Mouse (Mus musculus): Measurements from ENCODE around the gene Mitd1.

Gene Mitd1

GRCm38 (mm10) chr1:37890025-37890652 is at the start of gene Mitd1, which contains the start of gene Mrpl30:
Gene Mitd1, minus strand, starts transcription at chr1:37890411.
Gene Mrpl30, plus strand, starts transcription at chr1:37890477.
- in situ Hi-C loops (cut with MseI, MboI): no loop called here

DNA sequence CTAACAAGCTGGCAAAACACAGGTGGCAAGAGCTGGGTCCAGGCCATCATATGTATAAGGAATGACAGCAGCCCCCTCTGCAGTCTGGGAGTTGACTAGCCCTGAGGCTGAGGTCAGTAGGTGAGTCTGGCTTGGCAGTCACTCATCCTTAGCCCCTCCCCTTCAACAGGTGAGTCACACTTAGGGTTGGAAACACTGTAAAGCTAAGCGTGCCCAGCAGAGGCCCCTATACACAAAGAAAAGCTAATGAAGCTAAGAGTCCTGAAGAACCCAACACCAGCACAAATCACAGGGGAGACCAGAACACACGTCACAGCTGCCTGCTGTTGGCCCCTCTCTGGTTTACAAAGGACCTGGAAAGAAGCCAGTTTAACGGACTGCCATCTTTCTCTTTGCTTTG is 41.6 kb upstream of the Mitd1 start:
- in situ Hi-C loops (cut with MseI, MboI): loop anchor here in 1 of 2 experiments (10.0 kb wide), 1 partner anchor 53 kb away; no protein-coding TSS in a partner anchor

- in situ Hi-C loops (cut with MseI, MboI): no loop called here
Measured at GRCm38 (mm10) chr1:37925971-37926370, 35.8 kb upstream of the Mitd1 start.

- in situ Hi-C loops (cut with MseI, MboI): no loop called here
Measured at GRCm38 (mm10) chr1:37922536-37922935, 32.3 kb upstream of the Mitd1 start.

- in situ Hi-C loops (cut with MseI, MboI): no loop called here
Measured at GRCm38 (mm10) chr1:37918096-37918495, 27.9 kb upstream of the Mitd1 start.

DNA sequence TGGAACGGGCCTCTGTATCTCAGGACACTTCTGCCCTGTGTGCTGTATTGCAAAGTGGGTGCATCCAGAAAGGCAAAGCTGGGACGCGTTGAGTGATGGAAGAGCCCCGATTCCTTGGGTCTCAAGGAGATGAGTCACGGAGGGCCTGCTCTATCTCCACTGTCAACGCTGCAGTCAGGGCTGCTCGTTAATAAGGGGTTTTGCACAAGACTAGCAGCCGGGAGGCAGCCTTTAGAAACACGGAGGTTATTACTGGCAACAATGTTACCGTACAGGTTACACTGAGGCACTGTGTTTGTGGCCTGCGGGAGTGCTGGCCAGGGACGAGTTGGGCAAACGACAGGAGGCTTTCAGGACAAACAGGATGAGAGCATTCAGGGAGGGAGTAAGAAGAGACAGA is 27.5 kb upstream of the Mitd1 start:
- in situ Hi-C loops (cut with MseI, MboI): no loop called here

- in situ Hi-C loops (cut with MseI, MboI): no loop called here
Measured at GRCm38 (mm10) chr1:37916393-37916792, 26.2 kb upstream of the Mitd1 start, which contains the start of gene Lyg2. Gene Lyg2, minus strand, starts transcription at chr1:37916493.

- in situ Hi-C loops (cut with MseI, MboI): no loop called here
Measured at GRCm38 (mm10) chr1:37912751-37913150, 22.5 kb upstream of the Mitd1 start.

GRCm38 (mm10) chr1:37903178-37903577 is 13.0 kb upstream of the Mitd1 start:
- in situ Hi-C loops (cut with MseI, MboI): no loop called here

DNA sequence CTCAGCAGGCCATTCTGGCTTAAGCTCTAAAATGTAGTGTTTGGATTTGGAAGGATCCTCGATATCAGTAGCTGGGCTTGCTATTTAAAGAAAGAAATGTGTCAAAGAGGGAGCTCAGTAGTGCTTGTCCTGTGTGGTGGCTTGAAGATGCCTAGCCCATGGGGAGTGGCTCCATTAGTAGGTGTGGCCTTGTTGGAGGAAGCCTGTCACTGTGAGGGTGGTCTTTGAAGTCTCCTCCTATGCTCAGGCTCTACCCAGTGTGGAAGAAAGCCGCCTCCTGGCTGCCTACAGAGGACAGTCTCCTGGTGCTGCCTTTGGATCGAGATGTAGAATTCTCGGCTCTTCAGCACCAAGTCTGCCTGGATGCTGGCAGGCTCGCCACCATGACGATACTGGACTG is 10.1 kb upstream of the Mitd1 start:
- in situ Hi-C loops (cut with MseI, MboI): no loop called here

- in situ Hi-C loops (cut with MseI, MboI): no loop called here
Measured at GRCm38 (mm10) chr1:37899816-37900215, 9.6 kb upstream of the Mitd1 start.

GRCm38 (mm10) chr1:37894606-37895005 is 4.4 kb upstream of the Mitd1 start:
- in situ Hi-C loops (cut with MseI, MboI): no loop called here

DNA sequence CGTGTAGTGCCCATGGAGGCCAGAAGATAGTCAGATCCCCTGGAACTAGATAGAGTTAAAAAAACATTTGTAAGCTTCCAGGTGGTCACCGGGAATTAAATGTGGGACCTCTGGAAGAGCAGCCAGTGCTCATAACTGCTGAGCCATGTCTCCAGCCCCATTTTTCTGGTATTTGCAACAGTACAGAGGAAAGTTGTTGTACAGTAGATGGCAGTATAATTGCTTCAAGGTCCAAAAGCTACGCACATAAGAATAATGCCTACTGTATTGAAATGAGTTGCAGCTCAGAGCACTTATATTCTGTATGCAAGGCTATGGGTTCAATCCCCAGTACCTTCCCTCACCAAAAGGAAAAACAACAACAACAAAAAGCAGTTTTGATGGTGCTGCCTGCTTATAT is 1.2 kb upstream of the Mitd1 start:
- in situ Hi-C loops (cut with MseI, MboI): no loop called here

DNA sequence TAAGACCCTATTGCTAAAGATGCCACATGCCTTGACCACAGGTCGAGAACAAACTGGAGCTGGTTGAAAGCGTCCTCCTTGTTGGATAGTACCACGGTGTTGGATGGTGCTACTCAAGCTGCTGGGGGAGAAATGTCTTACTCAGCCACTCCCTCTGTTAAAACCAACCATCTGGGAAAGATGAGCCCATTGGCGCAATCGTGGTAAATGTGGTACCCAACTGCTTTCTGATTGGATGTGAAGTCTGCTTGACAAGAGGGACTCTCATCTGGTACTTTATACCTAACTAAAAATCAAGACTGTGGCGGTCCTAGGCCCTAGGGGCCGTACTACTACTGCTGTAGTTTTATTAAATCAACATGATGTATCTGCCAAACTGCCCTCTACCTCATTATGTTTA is 1.0 kb downstream of the Mitd1 start:
- in situ Hi-C loops (cut with MseI, MboI): no loop called here

DNA sequence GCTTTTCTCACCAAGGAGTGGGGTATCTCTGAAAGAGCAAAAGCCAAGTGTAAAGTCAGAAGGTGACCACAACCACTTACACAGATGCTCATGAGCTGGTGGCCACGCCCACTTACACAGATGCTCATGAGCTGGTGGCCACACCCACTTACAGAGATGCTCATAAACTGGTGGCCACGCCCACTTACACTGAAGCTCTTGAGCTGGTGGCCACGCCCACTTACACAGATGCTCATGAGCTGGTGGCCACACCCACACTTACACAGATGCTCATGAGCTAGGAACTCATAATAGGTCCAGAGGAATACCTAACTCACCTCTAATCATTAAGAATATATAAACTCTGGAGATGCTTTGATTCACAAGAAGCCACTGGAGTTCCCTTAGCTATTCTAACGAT is 5.8 kb downstream of the Mitd1 start:
- in situ Hi-C loops (cut with MseI, MboI): no loop called here

- in situ Hi-C loops (cut with MseI, MboI): no loop called here
Measured at GRCm38 (mm10) chr1:37883411-37883810, 6.8 kb downstream of the Mitd1 start.

DNA sequence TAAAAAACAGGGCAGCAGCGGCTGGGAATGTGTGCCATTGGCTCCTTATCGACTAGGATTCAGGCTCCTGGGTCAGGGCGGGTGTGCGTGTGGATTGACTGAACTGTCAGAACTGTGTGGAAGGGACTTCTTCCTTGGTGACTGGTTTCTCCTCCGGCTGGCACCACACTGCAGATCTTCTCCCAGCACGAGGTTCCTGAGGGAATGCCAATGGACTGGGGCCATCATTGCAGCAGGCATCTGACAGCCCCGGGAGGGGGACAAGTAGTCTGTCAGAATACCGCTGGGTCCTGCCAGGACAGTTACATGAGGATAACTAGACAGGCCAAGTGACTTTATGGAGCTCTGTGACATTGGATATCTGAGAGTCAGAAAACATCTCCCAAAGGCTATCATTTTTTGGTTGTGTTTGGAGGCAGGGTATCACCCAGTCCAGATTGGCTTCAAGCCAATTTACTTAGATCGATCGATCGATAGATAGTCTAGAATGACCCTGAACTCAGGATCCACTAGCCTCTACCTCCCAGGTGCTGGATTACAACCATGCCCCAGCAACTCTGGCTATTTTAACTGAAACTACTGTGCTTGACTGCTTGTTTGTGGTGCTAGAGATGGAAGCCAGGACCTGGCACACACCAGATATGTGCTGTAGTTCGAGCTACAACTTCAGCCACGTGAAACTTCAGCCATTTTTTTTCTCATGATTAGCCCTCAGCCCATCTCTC is 12.3 kb downstream of the Mitd1 start:
- in situ Hi-C loops (cut with MseI, MboI): no loop called here

- in situ Hi-C loops (cut with MseI, MboI): no loop called here
Measured at GRCm38 (mm10) chr1:37873157-37873556, 17.1 kb downstream of the Mitd1 start.

- in situ Hi-C loops (cut with MseI, MboI): no loop called here
Measured at GRCm38 (mm10) chr1:37872131-37873067, 17.8 kb downstream of the Mitd1 start.

DNA sequence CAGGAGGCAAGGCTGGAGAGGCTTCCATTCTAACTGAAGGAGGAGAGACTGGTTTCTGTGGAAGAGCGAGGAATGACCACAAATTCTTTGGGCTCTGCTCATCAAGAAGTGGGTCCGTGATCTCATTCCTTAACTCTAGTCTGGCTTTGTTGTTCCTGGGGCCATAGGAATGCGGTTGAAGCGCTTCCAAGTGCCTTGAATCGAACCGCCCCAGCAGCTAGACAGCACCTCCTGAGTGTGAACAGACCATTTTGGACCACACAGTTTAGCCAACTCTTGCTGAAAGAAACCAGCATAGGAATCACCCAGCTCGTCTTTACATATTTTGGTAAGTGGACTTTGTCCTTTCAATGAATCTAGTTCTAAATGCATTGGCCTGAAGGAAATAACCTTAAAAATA is 18.5 kb downstream of the Mitd1 start, which contains the start of gene Lipt1:
Gene Lipt1, plus strand, starts transcription at position 35 of the 400 bp plus-strand sequence.
- in situ Hi-C loops (cut with MseI, MboI): no loop called here

GRCm38 (mm10) chr1:37869362-37869761 is 20.8 kb downstream of the Mitd1 start:
- in situ Hi-C loops (cut with MseI, MboI): loop anchor here (10.0 kb wide), 3 partner anchors 145 to 195 kb away; partner anchors contain the start of gene 2010300C02Rik (in 1 of the 2)

DNA sequence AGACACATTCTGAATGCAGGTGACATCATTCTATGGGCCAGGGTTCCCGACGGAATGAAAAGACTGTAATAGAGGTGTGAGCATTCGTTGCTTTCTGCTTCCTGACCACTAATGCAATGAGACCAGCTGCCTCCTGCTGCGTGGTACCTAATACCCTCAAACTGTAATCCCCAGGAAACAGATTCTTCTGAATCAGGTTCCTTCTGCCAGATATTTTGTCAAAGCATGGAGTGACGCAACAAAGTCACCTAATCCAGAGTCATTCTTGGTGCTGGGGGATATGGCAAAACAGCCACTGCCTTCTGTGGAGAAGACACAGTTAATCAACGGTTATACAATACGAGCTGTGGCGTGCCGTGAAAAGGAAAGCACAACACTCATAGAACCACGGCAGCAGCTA is 21.6 kb downstream of the Mitd1 start:
- in situ Hi-C loops (cut with MseI, MboI): loop anchor here (10.0 kb wide), 3 partner anchors 144 to 194 kb away; partner anchors contain the start of gene 2010300C02Rik (in 1 of the 2)
